Mouse (Mus musculus) thymus, postnatal 0 days (tissue): Measurements from ENCODE around the gene Kng2. TPM values are rescaled to one million over a fixed set of nuclear protein-coding genes. Genes with fewer than 3 reads are reported as not detected.
"Not testable (repeated sequence)": the region's sequence is repeated elsewhere in the genome, so short reads cannot be mapped to it uniquely, and the experiment has no call there.

ENCODE experiments used
- DNase-seq: peaks from one replicate; pipeline ENCODE4 v3.0.0-alpha.2; 2015; ENCODE audit warnings: low spot score
- polyA plus RNA-seq: library from polyadenylated mRNA; unstranded; fragments of >200 nt; fragmentation: Nextera tagmentation; extraction: Ambion mirVana; gene quantifications from 2 replicates; pipeline ENCODE4 v1.2.1, GENCODE M21; 2015

Gene Kng2
- polyA plus RNA-seq: 0.35 and 0.55 TPM in 2 replicates

GRCm38 (mm10) chr16:23028966-23029600 is at the start of gene Kng2:
Gene Kng2 (minus strand): TSS chr16:23029482.
- not testable (repeated sequence) for DNase-seq

- not testable (repeated sequence) for DNase-seq
Measured at GRCm38 (mm10) chr16:23077516-23077915, 48.2 kb upstream of the Kng2 start.

- not testable (repeated sequence) for DNase-seq
Measured at GRCm38 (mm10) chr16:23060781-23061325, 31.6 kb upstream of the Kng2 start.

DNA sequence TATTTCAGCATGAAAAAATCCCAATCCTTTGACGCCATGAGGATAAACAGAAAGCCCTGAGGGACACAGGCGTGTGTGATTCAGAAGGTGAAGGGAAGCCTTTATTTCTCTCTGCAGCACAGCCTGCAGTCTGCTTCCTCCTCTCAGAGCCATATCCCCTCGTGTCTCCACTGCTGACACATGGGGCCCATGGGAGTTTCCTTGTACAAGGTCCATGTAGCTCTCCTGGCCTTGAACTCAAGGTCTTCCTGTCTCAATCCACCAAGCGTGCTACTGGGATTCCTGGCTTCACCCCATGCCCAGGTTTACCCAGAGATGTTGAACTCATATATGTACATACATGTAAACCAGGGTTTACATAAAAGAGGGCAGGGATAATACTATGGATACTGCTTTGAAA is 30.3 kb upstream of the Kng2 start:
- DNase-seq: not testable (repeated sequence)

DNA sequence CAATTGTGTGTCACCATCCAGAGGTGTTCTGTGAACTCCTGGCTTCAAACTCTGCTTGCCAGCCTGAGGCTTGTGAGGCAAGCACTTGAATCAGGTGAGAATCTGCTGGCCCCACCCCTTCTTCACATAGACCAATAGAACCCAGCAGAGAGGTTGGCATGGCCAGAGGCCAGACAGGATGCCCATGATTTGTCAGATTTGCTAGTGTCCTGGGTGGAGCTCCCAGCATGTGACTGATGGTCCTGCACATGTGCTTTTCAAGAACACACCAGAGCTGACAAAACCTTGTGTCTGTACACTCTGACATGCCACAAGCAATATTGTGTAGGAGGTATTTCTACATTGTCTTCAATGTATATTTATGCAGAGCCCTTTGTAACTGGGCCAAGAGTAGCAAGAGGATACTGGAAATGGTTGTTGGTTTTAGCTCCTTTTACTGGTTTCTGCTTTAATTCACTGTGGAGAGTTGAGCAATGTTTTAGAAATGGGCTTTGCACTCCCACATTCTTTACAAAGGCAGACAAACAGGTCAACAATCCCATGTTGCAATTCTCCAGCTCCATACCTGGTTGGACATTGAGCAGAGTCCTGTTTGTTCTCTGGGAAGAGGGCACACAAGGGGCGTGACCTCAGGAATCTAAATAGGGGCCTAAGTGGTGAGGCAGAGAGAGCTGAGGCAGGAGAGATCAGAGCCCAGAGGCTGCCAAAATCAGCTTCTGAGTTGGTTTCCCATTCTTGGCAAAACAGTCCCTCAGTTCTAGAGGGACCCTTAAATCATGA is 28.6 kb upstream of the Kng2 start, which contains the start of gene Kng1:
TSS of gene Kng1 (plus strand) at position 198 of the 780 bp plus-strand sequence.
- not testable (repeated sequence) for DNase-seq

DNA sequence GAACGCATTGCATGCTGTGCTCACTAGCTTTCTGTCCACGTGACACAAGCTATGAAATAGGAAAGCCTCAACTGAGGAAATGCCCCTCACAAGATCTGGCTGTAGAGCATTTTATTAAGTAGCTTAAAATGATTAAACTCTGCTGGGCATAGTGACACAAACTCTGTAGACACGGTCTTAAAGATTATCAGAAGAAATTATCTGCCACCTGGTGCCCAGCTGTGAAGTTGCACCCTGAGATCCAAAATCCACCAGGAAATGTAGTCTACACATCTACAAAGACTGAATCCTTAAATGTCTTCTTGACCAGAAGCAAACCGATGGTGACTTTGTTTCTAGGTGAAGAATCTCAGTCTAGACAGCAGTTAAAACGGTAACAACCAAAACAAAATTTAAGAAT is 17.0 kb upstream of the Kng2 start:
- DNase-seq: no peak

DNA sequence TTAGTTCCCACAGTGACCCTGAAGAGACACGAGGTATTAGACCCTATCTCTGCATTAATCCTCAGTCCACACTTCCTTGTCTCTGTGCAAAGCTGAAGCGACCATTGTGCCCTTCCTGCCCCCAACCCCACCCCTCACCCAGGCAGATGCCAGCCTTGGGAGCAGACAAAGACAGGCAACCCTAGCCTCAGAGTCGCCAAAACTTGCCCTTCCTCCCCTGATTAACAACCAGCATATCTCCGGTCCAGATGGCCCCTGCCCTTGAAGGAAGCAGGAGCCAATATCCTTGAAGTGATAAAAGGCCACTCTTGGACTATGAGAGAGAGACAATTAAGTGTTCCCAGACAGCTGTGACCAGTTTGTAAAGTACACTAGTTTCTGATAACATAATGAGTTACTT is 11.6 kb upstream of the Kng2 start:
- DNase-seq: no peak

DNA sequence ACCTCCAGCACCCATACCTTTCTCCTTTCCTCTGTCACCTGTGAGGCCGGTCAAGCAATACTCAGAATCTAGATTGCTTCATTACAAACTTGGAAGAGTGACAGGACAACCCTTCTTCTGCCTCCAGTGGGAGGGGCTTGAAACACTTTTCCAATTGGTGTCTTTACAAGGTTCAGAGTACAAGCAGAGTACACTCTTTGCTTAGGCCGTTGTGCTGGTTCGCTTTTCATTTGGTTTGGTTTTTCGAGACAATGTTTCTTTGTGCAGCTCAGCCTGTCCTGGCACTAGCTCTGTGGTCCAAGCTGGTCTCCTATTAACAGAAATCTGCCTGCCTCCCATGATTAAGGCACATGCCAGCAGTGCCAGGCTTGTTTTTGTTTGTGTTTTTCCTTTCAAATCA is 10.0 kb upstream of the Kng2 start:
- no peak for DNase-seq

DNA sequence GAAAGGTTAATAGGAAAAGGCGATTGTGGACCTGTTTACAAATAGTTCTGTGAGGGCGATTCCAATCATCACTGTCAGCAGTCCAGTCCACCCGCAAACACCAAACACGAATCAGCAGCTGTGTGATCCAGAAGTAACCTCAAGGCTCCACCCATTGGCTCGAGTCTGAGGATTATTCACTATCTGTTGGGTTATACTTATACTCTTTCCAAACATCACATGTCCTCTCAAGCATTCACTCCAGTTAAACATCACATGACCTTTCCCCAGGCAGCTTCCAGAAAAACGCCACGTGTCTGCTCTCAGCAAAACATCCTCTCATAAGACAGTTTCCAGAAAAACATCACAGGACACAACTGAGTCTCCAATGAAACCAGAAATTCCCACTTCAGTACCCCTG is 8.5 kb upstream of the Kng2 start:
- DNase-seq: no peak

DNA sequence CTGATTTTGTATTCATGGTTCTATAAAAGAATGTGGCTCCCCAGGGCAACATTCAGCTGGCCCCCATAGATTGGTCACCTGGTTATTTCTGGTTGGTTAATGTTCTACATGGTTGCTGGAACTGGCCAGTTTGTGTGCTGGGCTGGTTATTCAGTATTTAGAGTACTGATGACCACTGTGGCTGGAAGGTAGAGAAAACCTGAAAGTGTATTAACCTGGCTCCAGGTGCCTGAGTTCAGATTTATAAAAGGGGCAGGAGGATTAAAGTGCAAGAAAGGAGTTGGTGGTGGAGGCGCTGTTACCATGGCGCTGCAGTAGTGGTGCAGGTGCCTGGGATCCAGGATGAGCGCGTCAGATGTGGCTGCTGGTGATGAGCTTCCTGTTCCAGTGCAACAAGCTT is 4.4 kb upstream of the Kng2 start:
- DNase-seq: no peak

- DNase-seq: no peak
Measured at GRCm38 (mm10) chr16:23030673-23031435, 1.6 kb upstream of the Kng2 start.

DNA sequence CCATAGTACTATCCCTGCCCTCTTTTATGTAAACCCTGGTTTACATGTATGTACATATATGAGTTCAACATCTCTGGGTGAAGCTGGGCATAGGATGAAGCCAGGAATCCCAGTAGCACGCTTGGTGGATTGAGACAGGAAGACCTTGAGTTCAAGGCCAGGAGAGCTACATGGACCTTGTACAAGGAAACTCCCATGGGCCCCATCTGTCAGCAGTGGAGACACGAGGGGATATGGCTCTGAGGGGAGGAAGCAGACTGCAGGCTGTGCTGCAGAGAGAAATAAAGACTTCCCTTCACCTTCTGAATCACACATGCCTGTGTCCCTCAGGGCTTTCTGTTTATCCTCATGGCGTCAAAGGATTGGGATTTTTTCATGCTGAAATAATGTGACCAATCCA is 1.9 kb downstream of the Kng2 start:
- not testable (repeated sequence) for DNase-seq

- DNase-seq: no peak
Measured at GRCm38 (mm10) chr16:23026582-23026981, 2.7 kb downstream of the Kng2 start.

- no peak for DNase-seq
Measured at GRCm38 (mm10) chr16:23025111-23025510, 4.2 kb downstream of the Kng2 start.

GRCm38 (mm10) chr16:23020571-23020970 is 8.7 kb downstream of the Kng2 start:
- DNase-seq: not testable (repeated sequence)

GRCm38 (mm10) chr16:23014645-23015044 is 14.6 kb downstream of the Kng2 start:
- not testable (repeated sequence) for DNase-seq

GRCm38 (mm10) chr16:23013786-23014185 is 15.5 kb downstream of the Kng2 start:
- DNase-seq: not testable (repeated sequence)

DNA sequence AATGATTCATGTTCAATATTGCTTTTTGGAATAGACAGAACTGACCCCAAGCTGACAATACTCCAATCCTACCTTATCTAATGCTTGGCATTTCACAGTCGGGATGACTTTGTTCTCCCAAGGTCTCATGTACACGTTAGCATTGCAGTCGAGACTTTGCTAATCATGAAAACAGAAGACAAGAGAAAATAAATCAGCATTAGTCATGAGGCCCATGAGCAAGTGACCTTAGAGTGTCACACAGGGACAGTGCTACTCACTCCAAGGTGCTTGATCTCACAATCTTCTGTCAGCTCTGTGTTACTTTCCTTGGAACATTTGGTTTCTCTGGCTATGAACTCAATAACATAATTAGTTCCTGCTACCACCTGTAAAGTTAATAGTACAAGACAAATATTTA is 32.3 kb downstream of the Kng2 start:
- DNase-seq: not testable (repeated sequence)

GRCm38 (mm10) chr16:22967383-22968030 is 61.8 kb downstream of the Kng2 start:
- DNase-seq: no peak

- DNase-seq: no peak
Measured at GRCm38 (mm10) chr16:22963293-22963692, 66.0 kb downstream of the Kng2 start.

GRCm38 (mm10) chr16:22962256-22962655 is 67.0 kb downstream of the Kng2 start:
- no peak for DNase-seq
